Mouse (Mus musculus) heart, embryonic 13.5 days (tissue): ENCODE data around the gene Slamf7. TPM values are rescaled to one million over a fixed set of nuclear protein-coding genes. Genes with fewer than 3 reads are reported as not detected.

Experiments used
- ATAC-seq: fragments of 200-750 bp; cut with Nextera tagmentation; 2 replicates; pipeline ENCODE4 v1.8.0; 2017; ENCODE audit warnings: moderate TSS enrichment; ENCODE audit not compliant: insufficient number of reproducible peaks, low FRiP score, low TSS enrichment; ENCODE audit errors: extremely low read depth
- H3K27ac ChIP-seq: fragments of 300-500 bp; sonication (generic); replicated peaks from 2 replicates; pipeline ENCODE4 v1.5.1; 2015; ENCODE audit warnings: moderate library complexity, mild to moderate bottlenecking, inconsistent platforms
- H3K27me3 ChIP-seq: fragments of 300-500 bp; sonication (generic); replicated peaks from 2 replicates; pipeline ENCODE4 v1.6.1; 2015; ENCODE audit warnings: mild to moderate bottlenecking, inconsistent platforms
- H3K36me3 ChIP-seq: fragments of 300-500 bp; sonication (generic); 2 replicates; pipeline ENCODE4 v1.6.1; 2015; ENCODE audit warnings: mild to moderate bottlenecking, inconsistent platforms
- H3K4me1 ChIP-seq: fragments of 300-500 bp; sonication (generic); 2 replicates; pipeline ENCODE4 v1.6.1; 2015; ENCODE audit warnings: inconsistent platforms
- H3K4me2 ChIP-seq: fragments of 300-500 bp; sonication (generic); 2 replicates; pipeline ENCODE4 v1.6.1; 2015; ENCODE audit warnings: inconsistent platforms, mild to moderate bottlenecking, moderate library complexity
- H3K4me3 ChIP-seq: fragments of 300-500 bp; sonication (generic); 2 replicates; pipeline ENCODE4 v1.5.1; 2015; ENCODE audit warnings: moderate library complexity, mild to moderate bottlenecking, inconsistent platforms
- H3K9ac ChIP-seq: fragments of 300-500 bp; sonication (generic); 2 replicates; pipeline ENCODE4 v1.6.1; 2015; ENCODE audit warnings: inconsistent platforms, mild to moderate bottlenecking, moderate library complexity
- H3K9me3 ChIP-seq: fragments of 300-500 bp; sonication (generic); 2 replicates; pipeline ENCODE4 v1.6.1; 2016; ENCODE audit warnings: inconsistent platforms
- WGBS: fragments of 180-500 bp; shearing (Covaris S2); methylation state at CpG from one replicate; pipeline ENCODE4 v1.1.7; 2015; ENCODE audit warnings: mixed read lengths; 5-methylcytosine and 5-hydroxymethylcytosine counted together
- polyA plus RNA-seq: library from polyadenylated mRNA; unstranded; fragments of >200 nt; fragmentation: Nextera tagmentation; extraction: Ambion mirVana; gene quantifications from 2 replicates; pipeline ENCODE4 v1.2.1, GENCODE M21; 2015

Slamf7 gene
- polyA plus RNA-seq, 1 experiment from 2014 or later = not detected

GRCm38 (mm10) chr1:171666350-171666749 lies 13.5 kb upstream of the Slamf7 start:
- H3K4me2 ChIP-seq = no peak overlapping the region
- no peaks in the 10 kb centered on the region for H3K27me3 ChIP-seq
- H3K27ac ChIP-seq = no peak overlapping the region
- H3K4me3 ChIP-seq = no peak overlapping the region
- ATAC-seq = no peak
- no peak overlapping the region for H3K9ac ChIP-seq
- H3K36me3 ChIP-seq = no peaks in the 10 kb centered on the region
- WGBS = 76% methylated on average over 6 of the region's 6 CpGs
- no peaks in the 10 kb centered on the region for H3K4me1 ChIP-seq
- no peaks in the 10 kb centered on the region for H3K9me3 ChIP-seq

DNA sequence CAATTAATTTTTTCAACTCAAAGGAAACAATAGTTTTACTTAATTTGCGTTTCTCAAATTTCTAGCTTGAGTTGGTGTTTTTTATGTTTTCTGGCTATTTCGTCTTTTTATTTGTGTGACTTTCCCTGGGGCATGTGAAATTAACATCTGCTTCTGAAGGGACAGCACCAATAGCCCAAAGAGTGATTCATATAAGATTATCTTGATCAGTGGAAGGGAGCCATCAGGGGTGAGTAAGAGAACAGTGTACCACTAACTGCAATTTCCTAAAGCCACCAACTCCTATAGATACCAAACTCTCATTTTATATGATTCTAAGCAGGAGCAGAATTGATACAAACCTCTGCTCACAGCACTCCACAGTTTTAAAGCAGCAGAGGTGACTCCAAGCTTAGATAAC lies 10.9 kb upstream of the Slamf7 start:
- no peak for ATAC-seq
- Histone ChIP-seq H3K9me3 (no peaks in the 10 kb centered on the region), H3K4me1 (no peaks in the 10 kb centered on the region), H3K9ac (no peak overlapping the region), H3K4me3 (no peak overlapping the region), H3K27me3 (no peaks in the 10 kb centered on the region), H3K36me3 (no peaks in the 10 kb centered on the region), H3K27ac (no peak overlapping the region), H3K4me2 (no peak overlapping the region)
- 70% methylated on average over 2 of the region's 2 CpGs for WGBS

DNA sequence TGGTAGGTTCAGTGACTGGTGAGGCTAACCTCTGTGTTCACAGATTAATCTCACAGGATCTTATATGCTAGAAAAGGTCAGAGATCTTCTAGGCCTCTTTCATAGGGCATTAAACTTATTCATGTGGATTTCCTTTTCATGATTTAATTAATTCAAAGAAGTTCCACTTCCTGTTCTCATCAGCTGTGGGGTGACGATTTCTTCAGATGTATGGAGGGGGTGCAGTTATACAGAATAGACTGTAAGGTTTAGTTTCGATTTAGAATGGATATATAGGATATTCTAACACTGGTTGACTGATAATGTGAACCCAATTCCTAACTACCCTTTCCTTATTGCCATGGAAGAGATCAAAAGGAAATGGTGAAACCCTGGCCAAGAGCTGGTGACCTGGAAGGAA lies 8.6 kb upstream of the Slamf7 start:
- Histone ChIP-seq H3K27ac (no peak overlapping the region), H3K9me3 (no peaks in the 10 kb centered on the region), H3K9ac (no peak overlapping the region), H3K4me2 (no peak overlapping the region), H3K4me3 (no peak overlapping the region), H3K27me3 (no peaks in the 10 kb centered on the region), H3K4me1 (no peaks in the 10 kb centered on the region), H3K36me3 (no peaks in the 10 kb centered on the region)
- ATAC-seq = no peak
- WGBS = 72% methylated on average over 2 of the region's 2 CpGs

DNA sequence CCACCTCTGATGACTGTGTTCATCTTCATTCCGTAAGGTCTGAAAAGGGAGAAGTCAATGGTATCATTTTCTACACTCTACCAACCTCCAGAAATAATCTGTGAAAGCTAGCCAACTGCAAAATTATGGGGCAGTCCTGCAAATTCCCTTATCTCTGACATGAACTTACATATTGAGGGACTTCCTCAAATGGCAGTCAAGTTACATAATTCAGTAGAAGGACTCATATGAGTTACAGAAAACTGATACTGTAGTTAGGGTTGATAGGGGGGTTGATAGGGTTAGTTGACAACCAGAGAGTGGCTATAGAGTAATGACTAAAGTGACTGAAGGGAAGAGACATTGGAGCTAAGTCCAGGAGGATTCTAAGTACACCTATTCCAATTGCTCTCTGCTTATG lies 7.6 kb upstream of the Slamf7 start:
- H3K4me1 ChIP-seq = no peaks in the 10 kb centered on the region
- WGBS = 72% methylated on average over 1 of the region's 1 CpGs
- no peak overlapping the region for H3K27ac ChIP-seq
- no peaks in the 10 kb centered on the region for H3K36me3 ChIP-seq
- no peak overlapping the region for H3K9ac ChIP-seq
- no peaks in the 10 kb centered on the region for H3K9me3 ChIP-seq
- no peaks in the 10 kb centered on the region for H3K27me3 ChIP-seq
- H3K4me2 ChIP-seq = no peak overlapping the region
- ATAC-seq = no peak
- H3K4me3 ChIP-seq = no peak overlapping the region

DNA sequence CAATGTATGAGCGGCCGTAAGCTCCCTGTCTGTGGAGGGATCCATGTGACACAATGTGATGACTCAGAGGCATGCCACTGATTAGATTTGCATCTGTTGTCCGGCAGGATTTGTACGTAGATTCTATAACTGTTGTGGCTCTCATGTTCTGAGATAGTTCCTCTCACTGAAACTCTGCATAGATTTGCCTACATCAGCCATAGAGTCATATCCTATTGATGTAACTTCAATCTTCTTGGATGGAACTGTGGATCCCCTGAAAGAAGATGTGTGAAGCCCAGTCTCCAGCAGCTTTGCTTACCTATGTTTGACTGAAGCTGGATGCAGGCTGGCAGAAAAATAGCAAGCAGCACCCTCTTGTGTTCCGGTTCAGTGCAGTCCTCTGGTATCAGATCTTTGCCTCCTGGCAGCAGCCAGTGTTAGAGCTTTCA lies 5.7 kb upstream of the Slamf7 start:
- Histone ChIP-seq H3K36me3 (no peaks in the 10 kb centered on the region), H3K4me3 (no peak overlapping the region), H3K4me2 (no peak overlapping the region), H3K27me3 (no peaks in the 10 kb centered on the region), H3K27ac (no peak overlapping the region), H3K4me1 (no peaks in the 10 kb centered on the region), H3K9me3 (no peaks in the 10 kb centered on the region), H3K9ac (no peak overlapping the region)
- ATAC-seq = no peak
- WGBS = 46% methylated on average over 5 of the region's 5 CpGs

- WGBS = 70% methylated on average over 8 of the region's 8 CpGs
- Histone ChIP-seq H3K4me3 (no peak overlapping the region), H3K27me3 (no peaks in the 10 kb centered on the region), H3K9me3 (no peaks in the 10 kb centered on the region), H3K4me1 (no peaks in the 10 kb centered on the region), H3K36me3 (no peaks in the 10 kb centered on the region), H3K4me2 (no peak overlapping the region), H3K27ac (no peak overlapping the region), H3K9ac (no peak overlapping the region)
- ATAC-seq = no peak
These were observed 4.0 kb downstream of the Slamf7 start for GRCm38 (mm10) chr1:171648840-171649239.

GRCm38 (mm10) chr1:171647716-171648115 lies 5.1 kb downstream of the Slamf7 start:
- Histone ChIP-seq H3K4me1 (no peaks in the 10 kb centered on the region), H3K9me3 (no peaks in the 10 kb centered on the region), H3K4me2 (no peak overlapping the region), H3K27ac (no peak overlapping the region), H3K27me3 (no peaks in the 10 kb centered on the region), H3K36me3 (no peaks in the 10 kb centered on the region), H3K4me3 (no peak overlapping the region), H3K9ac (no peak overlapping the region)
- ATAC-seq = no peak
- WGBS = 75% methylated on average over 5 of the region's 5 CpGs

DNA sequence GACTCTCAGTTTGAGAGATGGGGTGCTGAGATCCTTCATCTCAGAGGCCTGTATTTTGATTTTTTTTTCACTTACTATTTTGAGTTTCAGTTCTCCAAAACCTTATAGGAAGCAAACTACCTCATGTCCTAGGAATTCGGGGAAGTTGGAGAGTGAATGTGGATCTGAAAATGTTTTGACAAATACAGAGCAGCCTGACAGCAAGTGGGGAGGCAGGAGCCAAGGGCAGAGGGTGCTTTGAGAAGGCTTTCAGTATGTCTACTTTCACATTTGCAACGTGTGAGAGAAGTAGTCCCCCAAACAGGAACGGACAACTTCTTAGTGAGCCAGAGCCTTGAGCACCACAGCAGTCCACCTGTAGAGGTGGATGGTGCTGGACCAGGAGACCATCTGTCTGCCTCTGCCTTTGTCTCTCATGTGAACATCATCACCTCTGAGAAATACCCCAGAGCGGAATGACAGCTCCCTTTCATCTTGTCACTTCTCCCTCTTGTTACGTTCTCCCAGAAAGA lies 6.3 kb downstream of the Slamf7 start:
- Histone ChIP-seq H3K27ac (no peak overlapping the region), H3K36me3 (no peaks in the 10 kb centered on the region), H3K9ac (no peak overlapping the region), H3K9me3 (no peaks in the 10 kb centered on the region), H3K4me3 (no peak overlapping the region), H3K27me3 (no peaks in the 10 kb centered on the region), H3K4me1 (no peaks in the 10 kb centered on the region), H3K4me2 (no peak overlapping the region)
- WGBS = 50% methylated on average over 5 of the region's 5 CpGs
- ATAC-seq = no peak

DNA sequence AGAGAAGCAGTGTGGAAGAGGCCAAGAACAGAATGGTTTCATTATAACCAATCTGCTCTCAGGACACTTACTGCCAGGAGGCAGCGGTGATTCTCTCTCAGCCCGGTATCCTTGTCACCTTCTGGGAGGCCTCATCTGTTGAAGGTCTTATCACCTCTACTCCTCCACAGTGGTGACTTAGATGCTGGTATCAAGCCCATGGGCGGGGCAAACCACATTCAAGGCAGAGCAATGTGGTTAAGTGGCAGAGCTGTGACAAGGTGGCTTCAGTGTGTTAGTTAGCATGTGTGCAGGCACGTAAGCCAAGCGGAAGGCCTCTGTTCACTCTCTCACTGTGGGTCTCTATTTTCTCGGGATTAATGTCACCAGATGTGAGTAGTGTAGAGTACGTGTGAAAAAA lies 9.2 kb downstream of the Slamf7 start:
- Histone ChIP-seq H3K4me3 (no peak overlapping the region), H3K9me3 (no peaks in the 10 kb centered on the region), H3K36me3 (no peaks in the 10 kb centered on the region), H3K27me3 (no peaks in the 10 kb centered on the region), H3K4me1 (no peaks in the 10 kb centered on the region), H3K9ac (no peak overlapping the region), H3K27ac (no peak overlapping the region), H3K4me2 (no peak overlapping the region)
- 47% methylated on average over 7 of the region's 7 CpGs for WGBS
- ATAC-seq = no peak

DNA sequence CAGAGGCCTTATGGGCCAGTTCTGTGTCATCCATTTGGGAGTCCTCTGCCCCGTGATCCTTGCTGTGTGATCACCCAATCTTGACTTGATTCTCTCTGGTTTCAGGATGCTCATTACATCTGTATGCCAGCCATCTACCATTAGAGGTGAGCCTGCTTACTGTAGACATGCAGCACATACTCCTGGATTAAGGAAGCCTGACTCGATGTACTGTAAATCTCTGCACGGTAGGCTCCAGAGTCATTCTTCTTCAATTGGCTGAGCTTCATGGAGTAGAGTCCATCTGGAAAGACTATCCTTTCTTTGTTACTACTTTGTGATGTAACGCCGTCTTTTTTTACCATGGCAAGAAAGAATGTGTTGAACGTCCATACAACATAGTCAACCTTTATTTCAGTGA lies 12.0 kb downstream of the Slamf7 start:
- Histone ChIP-seq H3K27me3 (no peaks in the 10 kb centered on the region), H3K4me1 (no peaks in the 10 kb centered on the region), H3K27ac (no peak overlapping the region), H3K4me3 (no peak overlapping the region), H3K9me3 (no peaks in the 10 kb centered on the region), H3K9ac (no peak overlapping the region), H3K36me3 (no peaks in the 10 kb centered on the region), H3K4me2 (no peak overlapping the region)
- ATAC-seq = no peak
- WGBS = 85% methylated on average over 6 of the region's 6 CpGs

GRCm38 (mm10) chr1:171638686-171639085 lies 14.1 kb downstream of the Slamf7 start:
- no peak for ATAC-seq
- H3K27me3 ChIP-seq = no peaks in the 10 kb centered on the region
- no peaks in the 10 kb centered on the region for H3K9me3 ChIP-seq
- no peaks in the 10 kb centered on the region for H3K4me1 ChIP-seq
- no peak overlapping the region for H3K9ac ChIP-seq
- no peak overlapping the region for H3K4me3 ChIP-seq
- H3K27ac ChIP-seq = no peak overlapping the region
- H3K4me2 ChIP-seq = no peak overlapping the region
- WGBS = 56% methylated on average over 2 of the region's 2 CpGs
- no peaks in the 10 kb centered on the region for H3K36me3 ChIP-seq

DNA sequence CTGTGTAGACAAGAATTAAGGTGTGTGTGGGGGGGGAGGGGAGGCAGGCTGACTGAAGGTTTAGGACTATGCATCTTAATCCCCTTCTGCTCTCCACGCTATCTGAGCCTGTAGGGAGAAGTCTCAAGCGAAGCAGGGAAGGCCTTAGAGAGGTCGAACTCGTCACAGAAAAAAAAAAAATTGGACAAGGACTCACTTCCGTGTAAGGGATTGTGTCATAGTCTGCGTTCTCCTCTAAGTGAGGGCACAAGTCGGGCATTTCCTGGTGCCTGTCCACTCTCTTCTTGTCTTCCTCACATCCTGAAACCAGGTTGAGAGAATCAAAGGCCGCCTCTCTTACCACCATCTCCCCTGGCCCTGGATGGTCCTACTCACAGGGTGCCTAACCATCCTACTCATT lies 15.7 kb downstream of the Slamf7 start:
- Histone ChIP-seq H3K4me1 (no peaks in the 10 kb centered on the region), H3K27ac (no peak overlapping the region), H3K9ac (no peak overlapping the region), H3K4me3 (no peak overlapping the region), H3K36me3 (no peaks in the 10 kb centered on the region), H3K27me3 (no peaks in the 10 kb centered on the region), H3K9me3 (no peaks in the 10 kb centered on the region), H3K4me2 (no peak overlapping the region)
- no peak for ATAC-seq
- 62% methylated on average over 8 of the region's 8 CpGs for WGBS
